Mouse (Mus musculus) megakaryocyte-erythroid progenitor cell, adult 5-6 weeks (primary cell): Measurements from ENCODE around the gene N4bp2. TPM values are rescaled to one million over a fixed set of nuclear protein-coding genes. Genes with fewer than 3 reads are reported as not detected.

ENCODE experiments used
- total RNA-seq, 2 experiments: library from RNA; stranded (forward) in 1 of 2; stranded (reverse) in 1 of 2; fragments of 200-1000, 215-1000 nt in 1 of 2; fragments of >200 nt in 1 of 2; fragmentation: Nextera tagmentation in 1 of 2; gene quantifications; 2 replicates each; pipeline ENCODE4 v1.2.3; 2014 to 2017

The N4bp2 gene
- total RNA-seq, 2 experiments from 2014 or later, result 21.0 to 38.8 TPM

Other genes starting within 250 kb of the N4bp2 start
- 23.2 and 24.9 TPM in 2 replicates for gene Smim14, start 226.3 kb upstream of the N4bp2 start, total RNA-seq (2014; fragmentation: Nextera tagmentation)
- 26.1 and 26.9 TPM in 2 replicates for gene Smim14, start 226.3 kb upstream of the N4bp2 start, total RNA-seq (2017)
- 109 and 117 TPM in 2 replicates for gene Ube2k, start 226.3 kb upstream of the N4bp2 start, total RNA-seq (2014; fragmentation: Nextera tagmentation)
- gene Ube2k, start 226.3 kb upstream of the N4bp2 start, total RNA-seq (2017), result 53.3 and 60.8 TPM in 2 replicates
- 204 and 218 TPM in 2 replicates for gene Pds5a, start 65.2 kb upstream of the N4bp2 start, total RNA-seq (2014; fragmentation: Nextera tagmentation)
- 244 and 279 TPM in 2 replicates for gene Pds5a, start 65.2 kb upstream of the N4bp2 start, total RNA-seq (2017)
- 17.2 and 22.9 TPM in 2 replicates for gene Rhoh, start 97.7 kb downstream of the N4bp2 start, total RNA-seq (2014; fragmentation: Nextera tagmentation)
- 22.0 and 26.8 TPM in 2 replicates for gene Rhoh, start 97.7 kb downstream of the N4bp2 start, total RNA-seq (2017)
- gene Chrna9, start 171.4 kb downstream of the N4bp2 start, total RNA-seq (2014; fragmentation: Nextera tagmentation), result not detected in 2 replicates
- gene Chrna9, start 171.4 kb downstream of the N4bp2 start, total RNA-seq (2017), result 0.65 TPM in 1 of 2 replicates, not detected in the other
- gene 9130230L23Rik, start 240.8 kb downstream of the N4bp2 start, total RNA-seq (2014; fragmentation: Nextera tagmentation), result not detected in 2 replicates
- not detected in 2 replicates for gene 9130230L23Rik, start 240.8 kb downstream of the N4bp2 start, total RNA-seq (2017)